Mouse (Mus musculus): ENCODE results near the gene Rab9.

Gene Rab9

GRCm38 (mm10) chrX:166444552-166444951, 35.1 kb downstream of the Rab9 start:
- no peak for DNase-seq

GRCm38 (mm10) chrX:166440616-166441063, 39.0 kb downstream of the Rab9 start, which contains the start of gene Ofd1:
Ofd1 (minus strand) TSS chrX:166440704.
- peak; percentile 92 for DNase-seq

GRCm38 (mm10) chrX:166440036-166440615, 39.5 kb downstream of the Rab9 start, which contains the start of gene Trappc2:
Trappc2 (plus strand) TSS chrX:166440574.
- DNase-seq: no peak

- no peak for DNase-seq
Measured at GRCm38 (mm10) chrX:166434812-166435211, 44.9 kb downstream of the Rab9 start.

GRCm38 (mm10) chrX:166416196-166416595, 63.5 kb downstream of the Rab9 start:
- no peak for DNase-seq

GRCm38 (mm10) chrX:166407865-166408264, 71.8 kb downstream of the Rab9 start:
- no peak for DNase-seq
